Mouse (Mus musculus): ENCODE data around the gene Cpa1. TPM values are rescaled to one million over a fixed set of nuclear protein-coding genes. Genes with fewer than 3 reads are reported as not detected.

Gene Cpa1
- polyA plus RNA-seq, 1 experiment from 2014 or later, result 0.96 TPM

DNA sequence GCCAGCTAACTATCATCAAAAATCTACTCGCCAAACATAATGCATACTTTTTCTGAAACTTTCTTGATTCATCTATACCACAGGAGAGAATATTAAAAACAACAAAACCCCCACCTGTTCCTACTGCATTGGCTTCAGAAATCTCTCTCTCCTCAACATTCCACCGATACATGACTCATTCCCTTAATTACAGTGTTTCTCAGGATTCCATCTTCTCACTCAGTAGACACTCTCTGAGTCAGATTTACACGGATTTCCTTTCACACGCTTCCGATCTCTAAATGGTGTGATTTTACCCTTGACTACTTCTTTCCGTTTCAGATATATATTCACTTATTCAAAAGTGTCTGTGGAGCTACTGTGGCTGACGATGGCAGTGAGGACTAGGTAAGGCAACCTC lies 48.2 kb downstream of the Cpa1 start:
- Histone ChIP-seq H3K4me1 (replicated peaks; ENCODE audit: control insufficient read depth, insufficient read depth, low read length) (peaks cover 8% of the 10 kb centered on the region; the same call in 1 of the 2 replicates), H3K9me3 (ENCODE audit: control insufficient read depth, low read length) (no peaks in the 10 kb centered on the region), H3K9ac (no peak overlapping the region), H3K4me2 (replicated peaks) (no peak overlapping the region), H3K27me3 (ENCODE audit: control insufficient read depth, insufficient read depth, low read length) (no peaks in the 10 kb centered on the region), H3K36me3 (replicated peaks; ENCODE audit: control insufficient read depth, insufficient read depth) (no peaks in the 10 kb centered on the region), H3K4me3 (replicated peaks; ENCODE audit: low read length) (no peak overlapping the region), H3K27ac (no peak overlapping the region)
- WGBS, result 96% methylated on average over 7 of the region's 7 CpGs
- DNase-seq (ENCODE audit: low spot score) (no peak), ATAC-seq (ENCODE audit: low FRiP score) (no peak)

DNA sequence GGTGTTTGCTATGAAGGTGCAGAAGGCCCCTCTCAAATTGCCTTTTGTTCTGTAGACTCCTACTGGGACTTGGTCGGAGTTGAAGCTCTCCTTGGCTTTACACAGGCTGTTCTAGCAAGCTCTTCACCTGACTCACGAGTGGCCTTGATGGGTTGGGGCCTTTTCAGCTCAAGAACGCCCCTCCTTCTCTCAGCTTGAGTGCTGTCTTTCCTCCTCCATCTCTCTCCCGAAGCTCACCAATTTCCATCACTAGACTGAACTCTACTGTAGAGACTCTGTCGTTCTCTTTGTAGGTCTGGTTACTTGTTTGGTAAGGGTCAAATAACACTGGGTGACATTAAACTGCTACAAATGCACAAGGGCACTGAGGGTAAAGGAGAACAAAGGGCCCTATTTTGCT lies 53.8 kb downstream of the Cpa1 start:
- Histone ChIP-seq H3K9ac (peak overlapping the region; percentile 68), H3K27me3 (ENCODE audit: control insufficient read depth, insufficient read depth, low read length) (no peaks in the 10 kb centered on the region), H3K4me2 (replicated peaks) (peak overlapping the region; percentile 69), H3K36me3 (replicated peaks; ENCODE audit: control insufficient read depth, insufficient read depth) (no peaks in the 10 kb centered on the region), H3K9me3 (ENCODE audit: control insufficient read depth, low read length) (no peaks in the 10 kb centered on the region), H3K4me1 (replicated peaks; ENCODE audit: control insufficient read depth, insufficient read depth, low read length) (peaks cover 18% of the 10 kb centered on the region), H3K4me3 (replicated peaks; ENCODE audit: low read length) (peak overlapping the region; percentile 51), H3K27ac (peak overlapping the region; percentile 94)
- DNase-seq (ENCODE audit: low spot score), result no peak
- ATAC-seq (ENCODE audit: low FRiP score), result no peak
- WGBS, result 74% methylated on average over 5 of the region's 5 CpGs

DNA sequence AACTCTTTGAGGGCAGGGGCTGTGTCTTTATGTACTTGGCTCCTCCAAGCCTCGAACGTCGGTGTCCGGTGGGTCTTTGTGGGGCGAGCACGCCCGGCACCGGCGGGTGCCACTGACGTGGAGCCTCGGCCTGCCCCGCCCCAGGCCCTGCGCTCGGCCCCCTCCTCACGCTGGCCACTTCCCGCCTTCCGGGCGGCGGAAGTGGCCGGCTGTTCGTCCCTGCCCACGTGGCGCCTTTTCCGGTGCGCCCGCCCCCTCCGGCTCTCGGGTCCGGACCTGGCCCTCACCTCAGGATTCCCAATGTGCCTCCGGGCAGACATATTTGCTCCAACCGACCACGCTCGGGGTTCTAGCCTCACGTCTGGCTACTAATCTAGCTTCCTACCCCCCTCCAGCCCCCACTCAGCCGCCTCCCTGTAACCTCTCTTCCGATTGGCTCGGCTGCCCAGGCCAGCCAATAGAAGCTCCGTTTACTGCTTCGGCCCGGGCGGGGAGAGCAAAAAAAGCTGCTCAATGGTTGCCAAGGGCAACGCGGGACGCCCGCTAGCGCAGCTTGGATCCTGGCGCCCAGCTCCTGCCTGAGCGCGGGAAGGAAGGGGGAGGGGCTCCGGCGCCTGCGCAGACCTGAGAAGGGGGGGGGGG lies 54.5 kb downstream of the Cpa1 start, which contains the start of gene Cep41:
TSS of gene Cep41 (minus strand) at position 400 of the 642 bp plus-strand sequence.
- DNase-seq (ENCODE audit: low spot score) (peak; percentile 99), ATAC-seq (ENCODE audit: low FRiP score) (peak; percentile 98)
- Histone ChIP-seq H3K9me3 (ENCODE audit: control insufficient read depth, low read length) (no peaks in the 10 kb centered on the region), H3K36me3 (replicated peaks; ENCODE audit: control insufficient read depth, insufficient read depth) (no peaks in the 10 kb centered on the region), H3K4me3 (replicated peaks; ENCODE audit: low read length) (peak within 1 kb of the TSS; percentile 51), H3K4me1 (replicated peaks; ENCODE audit: control insufficient read depth, insufficient read depth, low read length) (peaks cover 18% of the 10 kb centered on the region), H3K9ac (peak within 1 kb of the TSS; percentile 68), H3K27me3 (ENCODE audit: control insufficient read depth, insufficient read depth, low read length) (no peaks in the 10 kb centered on the region), H3K27ac (peak within 1 kb of the TSS; percentile 94), H3K4me2 (replicated peaks) (peak within 1 kb of the TSS; percentile 69)
- WGBS, result under 1% methylated on average over 51 of the region's 52 CpGs

DNA sequence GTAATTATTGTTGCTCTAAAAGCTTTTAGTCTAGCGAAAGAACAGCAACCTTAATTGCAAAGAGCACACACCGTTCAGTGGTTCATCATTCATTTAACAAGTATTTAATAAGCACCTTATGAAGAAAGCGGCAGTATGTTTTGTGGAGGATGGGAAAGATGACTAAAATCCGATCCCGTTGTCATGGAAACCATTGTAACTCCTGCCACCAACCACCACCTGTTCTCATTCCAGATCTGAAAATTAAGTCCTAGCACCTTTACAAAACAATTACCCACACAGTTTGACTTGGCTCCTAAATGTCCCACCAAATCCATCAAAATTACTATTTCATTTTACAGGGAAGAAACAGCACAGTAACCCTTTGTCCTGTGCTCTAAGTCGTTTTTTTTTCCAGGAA lies 55.2 kb downstream of the Cpa1 start:
- WGBS, result 20% methylated on average over 6 of the region's 6 CpGs
- no peaks in the 10 kb centered on the region for H3K36me3 ChIP-seq (replicated peaks; ENCODE audit: control insufficient read depth, insufficient read depth)
- peak overlapping the region; percentile 76 for H3K27ac ChIP-seq
- no peaks in the 10 kb centered on the region for H3K9me3 ChIP-seq (ENCODE audit: control insufficient read depth, low read length)
- no peaks in the 10 kb centered on the region for H3K27me3 ChIP-seq (ENCODE audit: control insufficient read depth, insufficient read depth, low read length)
- ATAC-seq (ENCODE audit: low FRiP score) (no peak), DNase-seq (ENCODE audit: low spot score) (peak; percentile 79)
- peaks cover 18% of the 10 kb centered on the region for H3K4me1 ChIP-seq (replicated peaks; ENCODE audit: control insufficient read depth, insufficient read depth, low read length)
- H3K4me3 ChIP-seq (replicated peaks; ENCODE audit: low read length), result peak overlapping the region; percentile 51
- H3K9ac ChIP-seq, result peak overlapping the region; percentile 42; the same call in 1 of the 2 replicates
- H3K4me2 ChIP-seq (replicated peaks), result peak overlapping the region; percentile 69

Other genes with a start within 250 kb of the Cpa1 start
- 62.5 and 65.3 TPM in 2 replicates for gene Zc3hc1, start 248.2 kb upstream of the Cpa1 start, polyA plus RNA-seq (2014; fragmentation: Nextera tagmentation; extraction: Ambion mirVana)
- gene Klhdc10, start 237.3 kb upstream of the Cpa1 start, polyA plus RNA-seq (2014; fragmentation: Nextera tagmentation; extraction: Ambion mirVana), result 51.1 and 63.1 TPM in 2 replicates
- gene Tmem209, start 129.4 kb upstream of the Cpa1 start, polyA plus RNA-seq (2014; fragmentation: Nextera tagmentation; extraction: Ambion mirVana), result 32.9 and 33.2 TPM in 2 replicates
- 0.19 TPM in 1 of 2 replicates, not detected in the other for gene Ssmem1, start 129.4 kb upstream of the Cpa1 start, polyA plus RNA-seq (2014; fragmentation: Nextera tagmentation; extraction: Ambion mirVana)
- 7.1 and 8.4 TPM in 2 replicates for gene Cpa2, start 97.6 kb upstream of the Cpa1 start, polyA plus RNA-seq (2014; fragmentation: Nextera tagmentation; extraction: Ambion mirVana)
- 1.2 TPM in 2 replicates for gene Cpa4, start 70.8 kb upstream of the Cpa1 start, polyA plus RNA-seq (2014; fragmentation: Nextera tagmentation; extraction: Ambion mirVana)
- 0.16 and 0.17 TPM in 2 replicates for gene Cpa5, start 28.2 kb upstream of the Cpa1 start, polyA plus RNA-seq (2014; fragmentation: Nextera tagmentation; extraction: Ambion mirVana)
- gene Cep41, start 54.5 kb downstream of the Cpa1 start, polyA plus RNA-seq (2014; fragmentation: Nextera tagmentation; extraction: Ambion mirVana), result 12.2 and 13.7 TPM in 2 replicates
- gene Mest, start 84.3 kb downstream of the Cpa1 start, polyA plus RNA-seq (2014; fragmentation: Nextera tagmentation; extraction: Ambion mirVana), result 346 and 418 TPM in 2 replicates